Mouse (Mus musculus): ENCODE data around the gene Vps50.
A peak's percentile ranks its signal among the peaks of the same experiment; 100 is the strongest.

DNA sequence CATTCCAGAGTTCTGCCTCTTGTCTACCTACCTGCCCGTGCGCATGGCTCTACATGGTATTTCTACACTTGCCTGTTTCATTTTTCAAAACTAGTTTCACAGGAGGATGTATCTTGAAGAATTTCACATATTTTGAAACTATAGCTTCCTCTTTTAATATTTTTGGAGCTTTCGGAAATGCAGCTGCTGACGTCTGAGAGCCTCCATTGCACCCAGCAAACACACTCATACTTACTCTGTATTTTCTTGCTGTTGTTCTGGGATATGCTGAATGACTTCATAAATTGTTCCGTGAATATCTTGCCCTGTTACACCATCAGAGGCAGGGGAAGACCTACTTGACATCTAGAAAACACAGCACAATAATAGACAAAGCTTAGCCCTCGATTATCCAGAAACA, 35.2 kb upstream of the Vps50 start:
- no peak for TF ChIP-seq USF1 (IDR thresholded peaks at IDR 0.05; ENCODE audit: low read depth, low read length)
- TF ChIP-seq MAZ (IDR thresholded peaks at IDR 0.05; ENCODE audit: low read depth, low read length) = no peak
- TF ChIP-seq CTCF (conservative IDR thresholded peaks at IDR 0.05 in 1 of 2, IDR thresholded peaks at IDR 0.05 in 1 of 2; ENCODE audit: low read depth in 2 of 2, low read length in 2 of 2) = no peak
- TF ChIP-seq POLR2A (IDR thresholded peaks at IDR 0.05; ENCODE audit: low read depth, low read length) = no peak
- 0 out of 2 replicates have a peak, but pooled peaks have one; percentile 15 for TF ChIP-seq ETS1 (conservative IDR thresholded peaks at IDR 0.05; ENCODE audit: low read depth, low read length)
- TF ChIP-seq GABPA (IDR thresholded peaks at IDR 0.05; ENCODE audit: insufficient replicate concordance, low read depth, low read length) = no peak
- TF ChIP-seq BHLHE40 (IDR thresholded peaks at IDR 0.05; ENCODE audit: low read depth, low read length) = peak; percentile 37; the same call in 1 of the 2 replicates
- TF ChIP-seq HCFC1 (IDR thresholded peaks at IDR 0.05; ENCODE audit: low read depth, low read length) = no peak; the same call in 1 of the 2 replicates
- TF ChIP-seq KAT2A (IDR thresholded peaks at IDR 0.05; ENCODE audit: insufficient replicate concordance, low read length) = no peak
- TF ChIP-seq CHD2 (IDR thresholded peaks at IDR 0.05; ENCODE audit: low read length) = 0 out of 2 replicates have a peak, but pooled peaks have one; percentile 18
- 0 out of 2 replicates have a peak, but pooled peaks have one; percentile 46 for TF ChIP-seq MYC (IDR thresholded peaks at IDR 0.05; ENCODE audit: low read depth, low read length)
- no peak for TF ChIP-seq POLR2AphosphoS2 (IDR thresholded peaks at IDR 0.05; ENCODE audit: low read depth, low read length)

All from CH12.LX (cell line).